Mouse (Mus musculus) limb, embryonic 14.5 days (tissue): ENCODE data around the gene Mast4. TPM values are rescaled to one million over a fixed set of nuclear protein-coding genes. Genes with fewer than 3 reads are reported as not detected.

Experiments
- ATAC-seq: fragments of 200-750 bp; cut with Nextera tagmentation; 2 replicates; pipeline ENCODE4 v1.8.0; 2017; ENCODE audit warnings: low read depth, moderate number of reproducible peaks, moderate TSS enrichment; ENCODE audit not compliant: low FRiP score
- DNase-seq: peaks from one replicate; pipeline ENCODE4 v3.0.0-alpha.2; 2015; ENCODE audit warnings: low spot score
- H3K27ac ChIP-seq: fragments of 300-500 bp; sonication (generic); replicated peaks from 2 replicates; pipeline ENCODE4 v1.5.1; 2014; ENCODE audit warnings: low read depth, mild to moderate bottlenecking, low read length, moderate library complexity, mixed read lengths
- H3K27me3 ChIP-seq: fragments of 300-500 bp; sonication (generic); 2 replicates; pipeline ENCODE4 v1.6.1; 2014; ENCODE audit warnings: low read length, mixed read lengths; ENCODE audit not compliant: control insufficient read depth, insufficient read depth
- H3K36me3 ChIP-seq: fragments of 300-500 bp; sonication (generic); 2 replicates; pipeline ENCODE4 v1.6.1; 2014; ENCODE audit warnings: mild to moderate bottlenecking, low read length, moderate library complexity, mixed read lengths; ENCODE audit not compliant: control insufficient read depth, insufficient read depth
- H3K4me1 ChIP-seq: fragments of 300-500 bp; sonication (generic); 2 replicates; pipeline ENCODE4 v1.6.1; 2014; ENCODE audit warnings: antibody characterized with exemption, low read length, mixed read lengths; ENCODE audit not compliant: control insufficient read depth, insufficient read depth
- H3K4me2 ChIP-seq: fragments of 300-500 bp; sonication (generic); replicated peaks from 2 replicates; pipeline ENCODE4 v1.6.1; 2014; ENCODE audit warnings: low read depth, mild to moderate bottlenecking, low read length, moderate library complexity; ENCODE audit not compliant: severe bottlenecking
- H3K4me3 ChIP-seq: fragments of 300-500 bp; sonication (generic); replicated peaks from 2 replicates; pipeline ENCODE4 v1.5.1; 2014; ENCODE audit warnings: low read length
- H3K9ac ChIP-seq: fragments of 300-500 bp; sonication (generic); 2 replicates; pipeline ENCODE4 v1.6.1; 2014; ENCODE audit warnings: mild to moderate bottlenecking, low read depth, low read length, moderate library complexity; ENCODE audit not compliant: severe bottlenecking
- H3K9me3 ChIP-seq: fragments of 300-500 bp; sonication (generic); 2 replicates; pipeline ENCODE4 v1.6.1; 2016; ENCODE audit warnings: low read length; ENCODE audit not compliant: control insufficient read depth
- POLR2A ChIP-seq: fragments of 200-500 bp; IDR thresholded peaks from 2 replicates; pipeline ENCODE4 v1.8.0; 2012; ENCODE audit warnings: inconsistent platforms, mild to moderate bottlenecking, moderate library complexity, borderline replicate concordance; ENCODE audit not compliant: insufficient read depth, insufficient read length; ENCODE audit errors: extremely low read depth
- WGBS: fragments of 180-500 bp; shearing (Covaris S2); extraction: QIAGEN DNeasy Blood & Tissue Kit; methylation state at CpG from one replicate; pipeline ENCODE4 v1.1.7; 2014; 5-methylcytosine and 5-hydroxymethylcytosine counted together
- polyA plus RNA-seq, 2 experiments: library from polyadenylated mRNA; depleted of rRNA in 1 of 2; stranded (reverse) in 1 of 2; unstranded in 1 of 2; fragments of >200 nt; fragmentation: Nextera tagmentation in 1 of 2; extraction: Ambion mirVana in 1 of 2; gene quantifications; 2 replicates each; pipeline versions ENCODE4 v1.2.1 to v1.2.3; 2012 to 2014

Mast4 gene
- polyA plus RNA-seq, 2 experiments = 12.5 to 25.2 TPM

DNA sequence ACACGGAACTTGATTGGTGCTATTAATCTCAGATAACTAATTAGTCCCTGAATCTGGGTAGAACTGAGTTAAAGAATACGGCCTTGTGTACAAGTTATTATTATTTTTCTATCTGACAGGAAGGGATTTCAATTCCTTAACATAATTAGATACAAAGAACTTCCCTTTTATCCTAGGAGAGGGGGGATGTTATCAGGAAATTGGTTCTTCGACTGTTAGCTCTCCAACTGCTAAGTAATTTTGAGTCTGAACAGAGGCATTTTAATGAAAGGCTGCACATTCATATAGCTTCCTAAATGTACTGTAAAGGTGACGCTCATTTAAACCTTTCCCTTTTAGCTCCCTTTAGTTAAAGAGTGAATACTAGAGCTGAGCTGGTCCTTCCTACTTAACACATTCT lies 516.0 kb downstream of the Mast4 start:
- no peak for ATAC-seq
- 62% methylated on average over 4 of the region's 4 CpGs for WGBS

GRCm38 (mm10) chr13:102816689-102817088 lies 517.6 kb downstream of the Mast4 start:
- no peak overlapping the region for H3K4me3 ChIP-seq
- no peak for TF ChIP-seq POLR2A
- no peaks in the 10 kb centered on the region for H3K36me3 ChIP-seq
- no peaks in the 10 kb centered on the region for H3K9me3 ChIP-seq
- H3K4me1 ChIP-seq = peaks cover 3% of the 10 kb centered on the region; the same call in 1 of the 2 replicates
- H3K27ac ChIP-seq = no peak overlapping the region
- H3K4me2 ChIP-seq = no peak overlapping the region
- WGBS = 93% methylated on average over 7 of the region's 7 CpGs
- no peak overlapping the region for H3K9ac ChIP-seq
- DNase-seq (no peak), ATAC-seq (no peak)
- H3K27me3 ChIP-seq = no peaks in the 10 kb centered on the region

More for the DNA sequence above, 516.0 kb downstream of the Mast4 start:
- no peaks in the 10 kb centered on the region for H3K27me3 ChIP-seq
- no peaks in the 10 kb centered on the region for H3K4me1 ChIP-seq
- H3K9ac ChIP-seq = no peak overlapping the region
- H3K4me3 ChIP-seq = no peak overlapping the region
- H3K9me3 ChIP-seq = no peaks in the 10 kb centered on the region
- H3K27ac ChIP-seq = no peak overlapping the region
- H3K36me3 ChIP-seq = no peaks in the 10 kb centered on the region
- no peak for TF ChIP-seq POLR2A
- DNase-seq = no peak
- H3K4me2 ChIP-seq = no peak overlapping the region

DNA sequence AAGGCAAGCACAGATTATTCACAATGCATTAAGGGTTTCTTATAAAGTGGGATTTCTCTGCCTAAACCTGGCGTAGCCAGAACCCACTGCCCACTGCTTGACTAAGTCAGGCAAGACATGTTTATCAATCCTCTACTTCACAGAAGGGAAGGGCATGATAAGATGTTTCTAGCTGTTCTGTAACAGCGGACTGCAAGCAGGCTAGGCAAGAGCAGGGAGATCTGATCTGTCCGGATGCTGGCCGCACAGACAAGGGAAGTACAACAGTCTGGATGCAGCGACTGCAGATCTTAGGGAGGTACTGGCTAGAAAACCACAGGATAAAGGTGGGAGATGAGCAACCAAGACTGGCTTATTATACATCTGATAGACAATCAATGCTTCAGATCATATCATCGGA lies 519.1 kb downstream of the Mast4 start:
- DNase-seq (no peak), ATAC-seq (no peak)
- Histone ChIP-seq H3K9ac (no peak overlapping the region), H3K27ac (no peak overlapping the region), H3K4me3 (no peak overlapping the region), H3K4me1 (peaks cover 13% of the 10 kb centered on the region), H3K36me3 (no peaks in the 10 kb centered on the region), H3K4me2 (no peak overlapping the region), H3K27me3 (no peaks in the 10 kb centered on the region), H3K9me3 (no peaks in the 10 kb centered on the region)
- TF ChIP-seq POLR2A = no peak
- 96% methylated on average over 6 of the region's 6 CpGs for WGBS

DNA sequence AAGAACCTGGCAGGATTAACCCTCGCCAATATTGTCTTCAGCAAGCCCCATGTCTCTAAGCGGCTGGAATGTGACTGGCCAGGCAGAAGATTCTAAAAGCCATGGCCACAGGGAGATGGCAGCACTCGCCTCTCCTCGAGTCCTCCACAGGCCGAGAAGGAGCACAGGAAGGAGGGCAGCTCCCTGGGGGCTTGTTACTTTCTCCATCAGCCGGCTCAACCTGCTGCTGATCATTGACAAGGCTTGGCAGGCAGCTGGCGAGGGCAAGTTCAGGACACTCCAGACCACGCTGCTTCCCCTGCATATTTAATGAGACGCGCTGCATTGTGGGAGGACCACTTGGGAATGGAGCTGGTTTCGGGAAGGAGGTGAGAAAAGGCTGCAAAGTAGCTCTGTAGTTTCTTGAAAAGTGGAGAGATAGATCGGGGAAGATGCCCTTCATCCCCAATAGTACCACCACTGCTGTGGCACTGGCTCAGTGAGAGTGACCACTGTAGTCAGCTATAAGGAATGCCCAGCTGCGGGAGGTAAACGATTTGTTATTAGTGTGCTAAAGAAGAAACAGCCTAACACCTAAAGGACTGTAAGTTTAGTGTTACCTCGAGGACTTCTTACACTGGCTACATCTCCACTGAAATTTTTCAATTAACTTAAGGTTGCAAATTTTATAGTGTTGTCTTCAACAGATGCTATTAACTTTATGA lies 523.0 kb downstream of the Mast4 start:
- no peaks in the 10 kb centered on the region for H3K9me3 ChIP-seq
- peak overlapping the region; percentile 26 for H3K4me3 ChIP-seq
- H3K36me3 ChIP-seq = no peaks in the 10 kb centered on the region
- peak overlapping the region; percentile 34; the same call in 1 of the 2 replicates for H3K9ac ChIP-seq
- TF ChIP-seq POLR2A = no peak
- WGBS = 8% methylated on average over 15 of the region's 15 CpGs
- peak; percentile 76 for ATAC-seq
- peak; percentile 53 for DNase-seq
- H3K27ac ChIP-seq = no peak overlapping the region
- H3K27me3 ChIP-seq = no peaks in the 10 kb centered on the region
- H3K4me1 ChIP-seq = peaks cover 13% of the 10 kb centered on the region
- H3K4me2 ChIP-seq = peak overlapping the region; percentile 55

DNA sequence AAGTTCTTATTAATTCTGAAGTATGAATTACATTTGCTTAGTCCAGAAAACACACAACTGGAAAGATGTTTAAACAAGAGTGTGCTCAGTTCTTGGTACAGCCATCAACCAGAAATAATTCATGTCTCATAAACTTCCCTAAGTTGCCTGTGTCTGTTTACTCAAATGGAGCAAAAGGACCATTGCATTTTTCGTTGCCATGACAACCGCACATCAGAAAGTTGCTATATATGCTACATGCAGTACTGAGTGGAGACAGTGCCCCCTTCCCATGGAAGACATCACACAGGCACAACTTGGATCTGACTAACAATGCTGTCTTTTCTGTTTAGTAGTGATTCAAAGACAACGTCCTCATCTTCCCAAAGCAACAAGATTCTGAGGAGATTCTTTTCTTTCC lies 527.6 kb downstream of the Mast4 start:
- DNase-seq = no peak
- Histone ChIP-seq H3K4me2 (no peak overlapping the region), H3K4me1 (peaks cover 10% of the 10 kb centered on the region), H3K4me3 (no peak overlapping the region), H3K9me3 (no peaks in the 10 kb centered on the region), H3K27me3 (no peaks in the 10 kb centered on the region), H3K9ac (no peak overlapping the region), H3K27ac (no peak overlapping the region), H3K36me3 (no peaks in the 10 kb centered on the region)
- no peak for ATAC-seq
- WGBS = 95% methylated on average over 3 of the region's 3 CpGs
- no peak for TF ChIP-seq POLR2A
